Mouse (Mus musculus) stomach, postnatal 0 days (tissue): Measurements from ENCODE around the gene Dtx1.

ENCODE experiments used
- CTCF ChIP-seq: IDR thresholded peaks from 2 replicates; pipeline ENCODE4 v1.5.1; 2016; ENCODE audit warnings: antibody characterized with exemption, low read depth, mild to moderate bottlenecking, moderate library complexity
- EP300 ChIP-seq: optimal IDR thresholded peaks from 2 replicates; pipeline ENCODE3; 2016; ENCODE audit warnings: antibody characterized with exemption

DNA sequence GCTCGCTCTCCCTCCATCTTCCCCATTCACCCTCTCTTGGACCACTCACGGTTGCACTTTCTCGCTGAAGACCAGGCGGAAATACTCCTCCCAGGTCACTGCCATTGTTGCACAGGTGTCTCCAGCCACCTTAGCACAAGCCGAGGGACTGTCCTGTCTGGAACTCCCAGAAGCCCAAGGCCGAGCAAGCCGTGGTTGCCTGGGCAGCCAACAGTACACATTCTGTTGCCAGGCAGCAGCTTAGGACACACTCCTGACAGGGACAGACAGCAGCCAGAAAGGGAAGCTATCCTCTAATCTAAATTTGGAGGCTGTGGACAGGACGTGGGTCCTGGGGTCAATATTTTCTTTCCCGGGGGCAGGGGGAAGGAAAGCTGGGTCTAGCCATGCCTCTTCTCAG lies 77.6 kb downstream of the Dtx1 start, which contains the start of gene Cfap73:
- TF ChIP-seq CTCF (no peak), EP300 (no peak)
